Mouse (Mus musculus) cortical plate, adult 2 months (tissue): ENCODE measurements around the gene Dleu7.

ENCODE experiments used
- CTCF ChIP-seq: fragments of 200-500 bp; IDR thresholded peaks from 2 replicates; pipeline ENCODE4 v1.5.1; 2011; ENCODE audit warnings: mild to moderate bottlenecking, control low read depth, low read length; ENCODE audit not compliant: insufficient read depth; ENCODE audit errors: extremely low read depth
- POLR2A ChIP-seq: fragments of 200-500 bp; IDR thresholded peaks from 2 replicates; pipeline ENCODE4 v1.6.1; 2011; ENCODE audit warnings: mild to moderate bottlenecking, low read length, control low read depth; ENCODE audit not compliant: insufficient read depth; ENCODE audit errors: extremely low read depth

DNA sequence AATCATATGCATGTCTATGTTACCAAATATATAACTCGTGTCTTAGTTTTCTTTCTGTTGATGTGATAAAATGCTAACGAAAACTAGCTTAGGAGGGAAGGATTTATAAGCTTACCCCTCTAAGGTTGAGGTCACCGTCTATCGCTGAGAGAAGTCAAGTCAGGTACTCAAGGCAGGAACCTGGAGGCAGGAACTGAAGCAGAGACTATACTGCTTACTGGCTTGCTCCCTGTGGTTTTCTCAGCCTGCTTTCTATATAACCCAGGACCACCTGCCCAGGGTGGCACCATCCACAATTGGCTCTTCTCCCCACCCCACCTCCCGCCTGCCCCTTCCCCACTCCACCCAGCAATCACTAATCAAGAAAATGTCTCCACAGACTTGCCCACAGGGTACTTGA lies 32.1 kb upstream of the Dleu7 start:
- TF ChIP-seq POLR2A: no peak
- TF ChIP-seq CTCF: no peak
